Mouse (Mus musculus) WW6 (cell line): Measurements from ENCODE around the gene Fam240a.

Experiments
- DNase-seq: peaks from one replicate; pipeline ENCODE4 v3.0.0-alpha.2; 2013; ENCODE audit warnings: low read depth, low spot score

Gene Fam240a

GRCm38 (mm10) chr9:110945343-110945742 is 28.7 kb upstream of the Fam240a start:
- DNase-seq: no peak

GRCm38 (mm10) chr9:110944265-110944664 is 27.6 kb upstream of the Fam240a start:
- DNase-seq: no peak

- DNase-seq: no peak
Measured at GRCm38 (mm10) chr9:110937506-110938490, 21.1 kb upstream of the Fam240a start.

- DNase-seq: no peak
Measured at GRCm38 (mm10) chr9:110935941-110936340, 19.3 kb upstream of the Fam240a start.

GRCm38 (mm10) chr9:110933850-110934437 is 17.3 kb upstream of the Fam240a start:
- DNase-seq: no peak

GRCm38 (mm10) chr9:110931573-110931972 is 14.9 kb upstream of the Fam240a start:
- no peak for DNase-seq

GRCm38 (mm10) chr9:110922759-110923158 is 6.1 kb upstream of the Fam240a start:
- peak; percentile 42 for DNase-seq

GRCm38 (mm10) chr9:110920665-110921419 is 4.2 kb upstream of the Fam240a start:
- DNase-seq: no peak

- no peak for DNase-seq
Measured at GRCm38 (mm10) chr9:110915466-110915865, 1.2 kb downstream of the Fam240a start.

- DNase-seq: no peak
Measured at GRCm38 (mm10) chr9:110914631-110915236, 1.9 kb downstream of the Fam240a start.

- DNase-seq: no peak
Measured at GRCm38 (mm10) chr9:110909371-110909967, 7.2 kb downstream of the Fam240a start.

- no peak for DNase-seq
Measured at GRCm38 (mm10) chr9:110908631-110909016, 8.0 kb downstream of the Fam240a start.

- no peak for DNase-seq
Measured at GRCm38 (mm10) chr9:110907838-110908630, 8.6 kb downstream of the Fam240a start.

- no peak for DNase-seq
Measured at GRCm38 (mm10) chr9:110907201-110907837, 9.3 kb downstream of the Fam240a start.

GRCm38 (mm10) chr9:110902271-110902670 is 14.4 kb downstream of the Fam240a start:
- DNase-seq: no peak

- DNase-seq: no peak
Measured at GRCm38 (mm10) chr9:110901204-110901603, 15.5 kb downstream of the Fam240a start.

GRCm38 (mm10) chr9:110899451-110900008 is 17.1 kb downstream of the Fam240a start:
- no peak for DNase-seq

GRCm38 (mm10) chr9:110896595-110896994 is 20.1 kb downstream of the Fam240a start:
- DNase-seq: peak; percentile 73

GRCm38 (mm10) chr9:110895994-110896393 is 20.7 kb downstream of the Fam240a start:
- no peak for DNase-seq

GRCm38 (mm10) chr9:110895507-110895906 is 21.2 kb downstream of the Fam240a start:
- no peak for DNase-seq
